Mouse (Mus musculus): ENCODE data around the gene BC005561.
A peak's percentile ranks its signal among the peaks of the same experiment; 100 is the strongest.
"Not testable (repeated sequence)": the region's sequence is repeated elsewhere in the genome, so short reads cannot be mapped to it uniquely, and the experiment has no call there.

BC005561 gene

GRCm38 (mm10) chr5:104508195-104508891 is at the start of gene BC005561:
BC005561 (plus strand) TSS chr5:104508352.
- DNase-seq (ENCODE audit: low read depth), result peak; percentile 39

DNA sequence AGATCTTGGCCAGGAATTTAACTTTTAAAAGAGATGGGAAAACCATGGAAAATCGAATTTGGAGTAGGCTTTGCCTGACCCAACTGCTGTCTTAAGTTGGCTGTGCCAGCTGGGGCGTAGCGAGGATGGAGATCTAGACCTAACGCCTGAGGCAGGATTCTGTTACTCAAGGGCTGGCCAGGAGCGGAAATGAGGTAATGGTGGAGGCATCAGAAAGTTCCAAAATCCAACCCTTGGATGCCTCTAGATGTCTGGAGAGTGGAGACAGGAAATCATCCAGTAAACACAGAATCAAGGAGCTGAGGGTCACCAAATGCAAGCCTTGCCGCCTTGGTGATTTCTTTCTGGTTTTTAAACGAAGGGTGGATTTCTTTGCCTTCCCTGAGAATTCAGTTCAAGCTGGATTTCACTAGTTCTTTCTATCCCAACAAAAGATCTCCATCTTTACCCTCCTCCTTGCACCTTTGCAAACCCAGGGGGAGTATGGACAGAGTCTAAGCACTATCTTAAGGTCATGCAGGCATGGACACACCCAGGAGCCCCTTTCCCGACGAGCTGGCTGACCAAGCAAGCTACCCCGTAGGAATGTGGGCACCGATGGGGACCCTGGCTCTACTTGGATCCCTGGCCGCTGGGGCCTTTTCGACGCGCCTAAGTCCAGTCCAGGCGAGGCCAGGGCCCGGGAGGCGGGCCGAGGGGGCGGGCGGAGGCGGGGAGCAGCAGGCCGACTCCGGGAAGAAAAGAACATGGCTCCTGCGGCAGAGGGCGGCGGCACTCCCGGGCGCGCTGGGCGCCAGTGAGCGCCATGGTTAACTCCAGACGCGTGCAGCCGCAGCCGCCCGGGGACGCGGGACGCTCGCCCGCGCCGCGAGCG is 49.1 kb upstream of the BC005561 start, which contains the start of gene Pkd2:
Pkd2 (plus strand) TSS at position 619 of the 874 bp plus-strand sequence.
- peak; percentile 62 for DNase-seq (ENCODE audit: low read depth)

GRCm38 (mm10) chr5:104459706-104460455 is 48.3 kb upstream of the BC005561 start:
- no peak for DNase-seq (ENCODE audit: low read depth)

- no peak for DNase-seq (ENCODE audit: low read depth)
Measured at GRCm38 (mm10) chr5:104460456-104460838, 47.7 kb upstream of the BC005561 start.

- DNase-seq (ENCODE audit: low read depth), result no peak
Measured at GRCm38 (mm10) chr5:104460856-104461255, 47.3 kb upstream of the BC005561 start.

DNA sequence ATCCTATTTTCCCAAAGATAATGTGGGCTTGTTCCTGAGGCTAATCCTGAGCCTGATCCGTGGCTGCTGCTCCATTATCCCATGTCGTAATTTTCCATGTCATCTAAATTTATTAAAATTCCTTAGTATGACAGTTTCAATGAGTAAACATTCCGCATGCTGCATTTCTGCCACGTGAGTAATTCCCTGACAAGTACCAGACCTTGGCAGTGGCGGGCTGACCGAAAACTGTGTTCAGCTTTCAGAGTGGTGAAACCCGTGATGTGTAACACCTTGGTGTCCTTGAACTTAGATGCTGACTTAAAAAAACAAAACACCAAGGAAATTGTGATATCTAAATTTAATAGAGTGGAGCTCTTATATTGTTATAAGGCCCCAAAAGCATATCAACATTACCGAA is 42.9 kb upstream of the BC005561 start:
- peak; percentile 63 for DNase-seq (ENCODE audit: low read depth)

- DNase-seq (ENCODE audit: low read depth), result peak; percentile 81
Measured at GRCm38 (mm10) chr5:104465731-104466130, 42.4 kb upstream of the BC005561 start.

- no peak for DNase-seq (ENCODE audit: low read depth)
Measured at GRCm38 (mm10) chr5:104466816-104467215, 41.3 kb upstream of the BC005561 start.

- DNase-seq (ENCODE audit: low read depth), result no peak
Measured at GRCm38 (mm10) chr5:104468586-104468985, 39.6 kb upstream of the BC005561 start.

DNA sequence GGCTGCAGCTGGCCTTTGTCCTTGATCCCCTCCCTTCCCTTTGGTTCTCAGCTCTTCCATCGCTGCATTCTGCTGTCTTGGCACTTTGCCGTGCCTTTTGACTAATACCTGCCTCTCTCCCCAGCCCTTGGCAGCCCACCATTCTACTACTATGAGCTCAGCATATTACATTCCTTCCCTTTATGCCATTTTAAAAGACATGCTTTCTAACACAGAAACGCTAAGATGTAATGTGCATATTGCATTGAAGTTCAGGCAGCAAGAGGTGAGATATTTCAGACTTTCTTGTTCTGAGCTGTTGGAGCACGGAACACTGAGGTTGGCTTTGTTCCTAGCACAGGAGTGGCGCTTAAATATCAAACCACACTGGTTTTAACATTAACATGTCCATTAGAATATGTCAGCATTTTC is 37.2 kb upstream of the BC005561 start:
- no peak for DNase-seq (ENCODE audit: low read depth)

- DNase-seq (ENCODE audit: low read depth), result no peak
Measured at GRCm38 (mm10) chr5:104472371-104472770, 35.8 kb upstream of the BC005561 start.

- no peak for DNase-seq (ENCODE audit: low read depth)
Measured at GRCm38 (mm10) chr5:104480367-104480766, 27.8 kb upstream of the BC005561 start.

DNA sequence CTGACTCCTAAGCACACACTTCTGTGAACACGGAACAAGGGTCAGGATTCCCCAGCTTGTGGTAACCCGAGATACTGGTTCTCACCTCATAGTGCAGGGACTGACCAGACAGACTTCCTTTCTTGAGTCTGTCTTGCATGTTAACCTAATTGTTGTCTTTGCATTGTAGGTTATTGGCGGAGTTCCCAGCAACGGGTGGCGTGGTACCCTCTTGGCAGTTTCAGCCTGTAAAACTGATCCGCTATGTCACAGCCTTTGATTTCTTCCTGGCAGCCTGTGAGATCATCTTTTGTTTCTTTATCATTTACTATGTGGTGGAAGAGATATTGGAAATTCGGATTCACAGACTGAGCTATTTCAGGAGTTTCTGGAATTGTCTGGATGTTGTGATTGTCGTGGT is 25.3 kb upstream of the BC005561 start:
- no peak for DNase-seq (ENCODE audit: low read depth)

GRCm38 (mm10) chr5:104491561-104491960 is 16.6 kb upstream of the BC005561 start:
- no peak for DNase-seq (ENCODE audit: low read depth)

- peak; percentile 14 for DNase-seq (ENCODE audit: low read depth)
Measured at GRCm38 (mm10) chr5:104504883-104505282, 3.3 kb upstream of the BC005561 start.

DNA sequence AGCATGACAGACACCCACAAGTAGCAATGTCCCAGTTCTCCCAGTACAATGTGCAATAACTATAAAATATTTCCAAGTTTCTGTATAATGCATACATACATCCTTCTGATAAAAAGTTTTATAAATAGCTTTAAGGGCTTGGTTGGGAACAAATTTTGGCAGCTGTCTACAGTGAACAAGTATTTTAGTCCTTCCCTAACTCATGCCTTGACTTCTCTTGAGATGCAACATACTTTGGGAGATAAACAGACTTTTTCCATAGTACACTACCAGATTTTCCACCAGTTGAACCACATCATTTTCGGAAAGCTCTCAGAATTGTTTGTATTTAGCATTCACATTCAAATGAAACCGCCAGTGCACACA is 340 bp upstream of the BC005561 start:
- peak; percentile 1 for DNase-seq (ENCODE audit: low read depth)

DNA sequence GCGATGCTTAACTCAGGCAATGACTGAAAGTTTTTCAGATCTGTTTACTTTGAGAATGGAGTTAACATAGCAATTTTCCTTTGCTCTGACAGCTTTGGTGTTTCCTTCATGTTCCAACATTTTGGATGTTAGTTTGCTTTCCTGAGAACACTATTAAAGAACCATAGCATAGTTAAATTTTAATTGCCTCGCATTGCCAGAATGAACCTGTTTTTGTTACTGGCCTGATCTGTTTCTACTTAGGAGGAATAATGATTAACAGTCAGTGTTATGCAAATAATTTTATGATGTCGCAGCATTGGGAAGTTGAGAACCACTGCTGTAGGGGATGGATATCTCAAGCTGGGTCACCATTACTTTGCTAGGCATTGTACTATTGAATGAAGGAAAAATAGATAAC is 3.1 kb downstream of the BC005561 start:
- DNase-seq (ENCODE audit: low read depth), result no peak

DNA sequence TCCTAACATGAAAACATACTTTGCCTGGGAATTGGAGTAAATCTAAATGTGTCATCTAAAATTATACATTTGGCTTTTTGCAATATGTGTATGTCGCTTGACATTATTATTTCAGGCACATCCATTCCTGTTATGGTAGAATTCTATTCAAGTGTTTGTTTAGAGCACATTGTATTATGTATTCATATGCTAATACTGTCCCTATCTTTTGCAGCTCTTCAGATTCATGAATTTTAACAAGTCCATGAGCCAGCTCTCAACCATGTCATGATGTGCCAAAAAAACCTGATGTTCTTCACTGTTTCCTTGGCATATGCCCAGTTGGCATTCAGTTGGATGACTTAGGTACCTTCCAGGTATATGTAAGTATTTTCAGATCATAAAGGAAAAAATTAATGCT is 30.5 kb downstream of the BC005561 start:
- no peak for DNase-seq (ENCODE audit: low read depth)

- DNase-seq (ENCODE audit: low read depth), result no peak
Measured at GRCm38 (mm10) chr5:104539331-104539730, 31.2 kb downstream of the BC005561 start.

DNA sequence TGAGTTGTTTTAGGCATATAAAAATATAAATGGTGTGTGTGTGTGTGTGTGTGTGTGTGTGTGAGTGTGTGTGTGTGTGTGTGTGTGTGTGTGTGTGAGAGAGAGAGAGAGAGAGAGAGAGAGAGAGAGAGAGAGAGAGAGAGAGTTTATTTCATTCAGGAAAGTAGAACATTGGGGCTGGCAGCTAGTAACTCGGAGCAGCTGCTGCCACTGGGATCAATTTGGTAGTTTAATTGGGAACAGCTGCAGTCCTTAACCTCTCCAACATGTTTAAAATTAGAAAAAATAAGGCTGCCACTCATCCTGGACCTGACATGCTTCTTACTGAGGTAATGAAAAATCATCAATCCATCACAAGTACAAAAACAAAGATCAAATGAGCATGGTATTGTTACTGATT is 59.9 kb downstream of the BC005561 start:
- DNase-seq (ENCODE audit: low read depth), result not testable (repeated sequence)

DNA sequence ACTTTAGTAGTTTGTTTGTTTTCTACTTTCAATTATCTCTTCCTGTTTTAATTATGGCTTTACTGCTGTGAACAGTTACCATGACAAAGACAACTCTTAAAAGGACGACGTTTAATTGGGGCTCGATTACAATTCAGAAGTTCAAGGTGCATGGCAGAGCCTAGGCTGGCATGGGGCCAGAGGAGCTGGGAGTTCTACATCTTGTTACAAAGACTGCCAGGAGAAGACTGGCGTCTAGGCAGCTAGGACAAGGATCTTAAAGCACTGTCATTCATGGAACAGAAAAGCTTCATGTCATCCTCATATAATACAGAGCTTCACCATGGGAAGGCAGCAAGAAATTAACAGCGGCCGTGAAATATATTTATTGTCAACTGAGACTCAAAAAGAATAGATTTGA is 62.6 kb downstream of the BC005561 start:
- no peak for DNase-seq (ENCODE audit: low read depth)

DNA sequence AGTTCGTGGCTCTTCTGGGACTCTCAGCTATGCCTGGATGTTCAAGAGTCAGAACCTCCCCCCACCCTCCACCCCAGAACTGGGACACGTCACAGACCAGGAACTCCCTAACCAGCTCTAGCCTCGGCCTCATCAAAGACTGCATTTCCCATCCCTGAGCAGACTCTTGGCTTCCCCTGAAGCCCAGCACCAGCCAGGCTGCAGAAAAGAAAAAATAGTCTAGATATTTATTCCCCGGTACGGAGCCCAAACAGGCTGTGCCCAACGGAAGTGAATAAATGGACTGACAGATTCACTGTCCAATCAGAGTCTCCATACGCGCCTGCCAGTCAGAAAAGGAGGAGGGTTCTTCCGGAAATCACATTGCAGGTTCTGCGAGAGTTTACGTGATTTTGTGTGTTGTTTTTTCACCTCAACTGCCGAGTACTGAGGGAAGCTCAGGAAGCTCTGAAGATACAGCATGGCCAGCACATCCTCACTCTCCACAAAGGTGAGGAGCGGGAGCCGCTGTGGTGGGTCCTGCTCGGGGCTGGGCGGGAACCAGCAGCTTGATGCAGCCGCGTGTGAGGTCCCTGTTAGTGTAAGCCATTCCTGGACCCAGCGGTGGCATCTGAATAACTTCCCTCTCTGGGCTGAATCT is 63.2 kb downstream of the BC005561 start:
- peak; percentile 77 for DNase-seq (ENCODE audit: low read depth)

Measured in fibroblast of lung, adult 2 months (primary cell).